Mouse (Mus musculus) embryonic facial prominence, embryonic 11.5 days (tissue): ENCODE results near the gene Krt5. TPM values are rescaled to one million over a fixed set of nuclear protein-coding genes. Genes with fewer than 3 reads are reported as not detected.

Source experiments
- ATAC-seq: fragments of 200-750 bp; cut with Nextera tagmentation; replicated peaks from 2 replicates; pipeline ENCODE4 v1.8.0; 2017; ENCODE audit warnings: low read depth; ENCODE audit not compliant: insufficient number of reproducible peaks, low FRiP score, low TSS enrichment
- DNase-seq: peaks from one replicate; pipeline ENCODE4 v3.0.0-alpha.2; 2015; ENCODE audit warnings: low spot score
- H3K27ac ChIP-seq: fragments of 300-500 bp; sonication (generic); replicated peaks from 2 replicates; pipeline ENCODE4 v1.5.1; 2014; ENCODE audit warnings: mild to moderate bottlenecking, low read depth, low read length, control low read depth
- H3K27me3 ChIP-seq: fragments of 300-500 bp; sonication (generic); 2 replicates; pipeline ENCODE4 v1.6.1; 2014; ENCODE audit warnings: mild to moderate bottlenecking, low read length, moderate library complexity, mixed read lengths; ENCODE audit not compliant: control insufficient read depth, insufficient read depth
- H3K36me3 ChIP-seq: fragments of 300-500 bp; sonication (generic); replicated peaks from 2 replicates; pipeline ENCODE4 v1.6.1; 2014; ENCODE audit warnings: low read depth, mild to moderate bottlenecking, low read length, moderate library complexity, mixed read lengths; ENCODE audit not compliant: control insufficient read depth, insufficient read depth
- H3K4me1 ChIP-seq: fragments of 300-500 bp; sonication (generic); 2 replicates; pipeline ENCODE4 v1.6.1; 2014; ENCODE audit warnings: low read length, mixed read lengths; ENCODE audit not compliant: control insufficient read depth, insufficient read depth
- H3K4me2 ChIP-seq: fragments of 300-500 bp; sonication (generic); 2 replicates; pipeline ENCODE4 v1.6.1; 2014; ENCODE audit warnings: low read depth, mild to moderate bottlenecking, control low read depth, low read length, moderate library complexity
- H3K4me3 ChIP-seq: fragments of 300-500 bp; sonication (generic); 2 replicates; pipeline ENCODE4 v1.5.1; 2014; ENCODE audit warnings: low read depth, low read length, control low read depth
- H3K9ac ChIP-seq: fragments of 300-500 bp; sonication (generic); replicated peaks from 2 replicates; pipeline ENCODE4 v1.6.1; 2014; ENCODE audit warnings: mild to moderate bottlenecking, control low read depth, low read length
- H3K9me3 ChIP-seq: fragments of 300-500 bp; sonication (generic); replicated peaks from 2 replicates; pipeline ENCODE4 v1.6.1; 2016; ENCODE audit warnings: mild to moderate bottlenecking, low read length, inconsistent platforms, mixed read lengths; ENCODE audit not compliant: control insufficient read depth
- WGBS: fragments of 180-500 bp; shearing (Covaris S2); extraction: QIAGEN DNeasy Blood & Tissue Kit; methylation state at CpG from one replicate; pipeline ENCODE4 v1.1.7; 2014; 5-methylcytosine and 5-hydroxymethylcytosine counted together
- polyA plus RNA-seq: library from polyadenylated mRNA; unstranded; fragments of >200 nt; fragmentation: Nextera tagmentation; extraction: Ambion mirVana; gene quantifications from 2 replicates; pipeline ENCODE4 v1.2.1, GENCODE M21; 2014

The Krt5 gene
- polyA plus RNA-seq, 1 experiment from 2014 or later, result 7.3 TPM

GRCm38 (mm10) chr15:101708683-101709082 is 4.0 kb downstream of the Krt5 start:
- H3K9me3 ChIP-seq, result no peaks in the 10 kb centered on the region
- 68% methylated on average over 11 of the region's 11 CpGs for WGBS
- no peak overlapping the region for H3K9ac ChIP-seq
- no peak overlapping the region for H3K4me3 ChIP-seq
- no peaks in the 10 kb centered on the region for H3K4me1 ChIP-seq
- no peak overlapping the region for H3K4me2 ChIP-seq
- no peak for ATAC-seq
- no peaks in the 10 kb centered on the region for H3K36me3 ChIP-seq
- no peaks in the 10 kb centered on the region for H3K27me3 ChIP-seq
- DNase-seq, result no peak
- H3K27ac ChIP-seq, result no peak overlapping the region

GRCm38 (mm10) chr15:101707454-101707853 is 5.2 kb downstream of the Krt5 start:
- DNase-seq (no peak), ATAC-seq (no peak)
- H3K4me3 ChIP-seq, result no peak overlapping the region
- H3K27ac ChIP-seq, result no peak overlapping the region
- H3K9me3 ChIP-seq, result no peaks in the 10 kb centered on the region
- no peaks in the 10 kb centered on the region for H3K27me3 ChIP-seq
- H3K4me2 ChIP-seq, result no peak overlapping the region
- H3K4me1 ChIP-seq, result no peaks in the 10 kb centered on the region
- WGBS, result 82% methylated on average over 9 of the region's 9 CpGs
- no peaks in the 10 kb centered on the region for H3K36me3 ChIP-seq
- H3K9ac ChIP-seq, result no peak overlapping the region

- no peak overlapping the region for H3K4me3 ChIP-seq
- no peaks in the 10 kb centered on the region for H3K9me3 ChIP-seq
- no peaks in the 10 kb centered on the region for H3K4me1 ChIP-seq
- H3K27ac ChIP-seq, result no peak overlapping the region
- no peak for ATAC-seq
- 67% methylated on average over 4 of the region's 4 CpGs for WGBS
- no peaks in the 10 kb centered on the region for H3K27me3 ChIP-seq
- no peak overlapping the region for H3K4me2 ChIP-seq
- H3K36me3 ChIP-seq, result no peaks in the 10 kb centered on the region
- no peak overlapping the region for H3K9ac ChIP-seq
- DNase-seq, result peak; percentile 61
Observed at GRCm38 (mm10) chr15:101704066-101704465, 8.6 kb downstream of the Krt5 start.

- H3K9ac ChIP-seq, result no peak overlapping the region
- H3K36me3 ChIP-seq, result no peaks in the 10 kb centered on the region
- H3K27me3 ChIP-seq, result no peaks in the 10 kb centered on the region
- 21% methylated on average over 2 of the region's 2 CpGs for WGBS
- ATAC-seq (no peak), DNase-seq (no peak)
- H3K4me1 ChIP-seq, result no peaks in the 10 kb centered on the region
- no peak overlapping the region for H3K4me3 ChIP-seq
- H3K27ac ChIP-seq, result no peak overlapping the region
- H3K9me3 ChIP-seq, result no peaks in the 10 kb centered on the region
- H3K4me2 ChIP-seq, result no peak overlapping the region
Observed at GRCm38 (mm10) chr15:101702380-101702779, 10.3 kb downstream of the Krt5 start.

GRCm38 (mm10) chr15:101699866-101700265 is 12.8 kb downstream of the Krt5 start:
- H3K4me1 ChIP-seq, result no peaks in the 10 kb centered on the region
- ATAC-seq (no peak), DNase-seq (no peak)
- H3K27ac ChIP-seq, result no peak overlapping the region
- H3K9me3 ChIP-seq, result no peaks in the 10 kb centered on the region
- no peak overlapping the region for H3K4me2 ChIP-seq
- no peak overlapping the region for H3K9ac ChIP-seq
- no peaks in the 10 kb centered on the region for H3K27me3 ChIP-seq
- H3K36me3 ChIP-seq, result no peaks in the 10 kb centered on the region
- H3K4me3 ChIP-seq, result no peak overlapping the region
- 77% methylated on average over 8 of the region's 8 CpGs for whole genome bisulfite sequencing

- ATAC-seq (no peak), DNase-seq (no peak)
- Histone ChIP-seq H3K9me3 (no peaks in the 10 kb centered on the region), H3K27ac (no peak overlapping the region), H3K4me1 (no peaks in the 10 kb centered on the region), H3K9ac (no peak overlapping the region), H3K27me3 (no peaks in the 10 kb centered on the region), H3K4me3 (no peak overlapping the region), H3K36me3 (no peaks in the 10 kb centered on the region), H3K4me2 (no peak overlapping the region)
- 57% methylated on average over 3 of the region's 3 CpGs for WGBS
Observed at GRCm38 (mm10) chr15:101699192-101699591, 13.5 kb downstream of the Krt5 start.

GRCm38 (mm10) chr15:101697326-101698188 is 15.1 kb downstream of the Krt5 start:
- Histone ChIP-seq H3K27ac (no peak overlapping the region), H3K36me3 (no peaks in the 10 kb centered on the region), H3K9ac (no peak overlapping the region), H3K27me3 (no peaks in the 10 kb centered on the region), H3K9me3 (no peaks in the 10 kb centered on the region), H3K4me3 (no peak overlapping the region), H3K4me2 (no peak overlapping the region), H3K4me1 (no peaks in the 10 kb centered on the region)
- 65% methylated on average over 8 of the region's 8 CpGs for WGBS
- DNase-seq (no peak), ATAC-seq (no peak)

GRCm38 (mm10) chr15:101694207-101694606 is 18.5 kb downstream of the Krt5 start, which contains the start of gene Krt6a:
TSS of gene Krt6a (minus strand) at chr15:101694307.
- Histone ChIP-seq H3K27ac (no peak within 1 kb of the TSS), H3K4me3 (no peak within 1 kb of the TSS), H3K9me3 (no peaks in the 10 kb centered on the region), H3K4me2 (no peak within 1 kb of the TSS), H3K27me3 (no peaks in the 10 kb centered on the region), H3K36me3 (no peaks in the 10 kb centered on the region), H3K9ac (no peak within 1 kb of the TSS), H3K4me1 (no peaks in the 10 kb centered on the region)
- DNase-seq (no peak), ATAC-seq (no peak)
- 87% methylated on average over 5 of the region's 5 CpGs for WGBS
